Mouse (Mus musculus) heart, embryonic 13.5 days (tissue): ENCODE results near the gene Tmem129. TPM values are rescaled to one million over a fixed set of nuclear protein-coding genes. Genes with fewer than 3 reads are reported as not detected.

Experiments
- ATAC-seq: fragments of 200-750 bp; cut with Nextera tagmentation; 2 replicates; pipeline ENCODE4 v1.8.0; 2017; ENCODE audit warnings: moderate TSS enrichment; ENCODE audit not compliant: insufficient number of reproducible peaks, low FRiP score, low TSS enrichment; ENCODE audit errors: extremely low read depth
- H3K27ac ChIP-seq: fragments of 300-500 bp; sonication (generic); replicated peaks from 2 replicates; pipeline ENCODE4 v1.5.1; 2015; ENCODE audit warnings: moderate library complexity, mild to moderate bottlenecking, inconsistent platforms
- H3K27me3 ChIP-seq: fragments of 300-500 bp; sonication (generic); replicated peaks from 2 replicates; pipeline ENCODE4 v1.6.1; 2015; ENCODE audit warnings: mild to moderate bottlenecking, inconsistent platforms
- H3K36me3 ChIP-seq: fragments of 300-500 bp; sonication (generic); 2 replicates; pipeline ENCODE4 v1.6.1; 2015; ENCODE audit warnings: mild to moderate bottlenecking, inconsistent platforms
- H3K4me1 ChIP-seq: fragments of 300-500 bp; sonication (generic); 2 replicates; pipeline ENCODE4 v1.6.1; 2015; ENCODE audit warnings: inconsistent platforms
- H3K4me2 ChIP-seq: fragments of 300-500 bp; sonication (generic); 2 replicates; pipeline ENCODE4 v1.6.1; 2015; ENCODE audit warnings: inconsistent platforms, mild to moderate bottlenecking, moderate library complexity
- H3K4me3 ChIP-seq: fragments of 300-500 bp; sonication (generic); 2 replicates; pipeline ENCODE4 v1.5.1; 2015; ENCODE audit warnings: moderate library complexity, mild to moderate bottlenecking, inconsistent platforms
- H3K9ac ChIP-seq: fragments of 300-500 bp; sonication (generic); 2 replicates; pipeline ENCODE4 v1.6.1; 2015; ENCODE audit warnings: inconsistent platforms, mild to moderate bottlenecking, moderate library complexity
- H3K9me3 ChIP-seq: fragments of 300-500 bp; sonication (generic); 2 replicates; pipeline ENCODE4 v1.6.1; 2016; ENCODE audit warnings: inconsistent platforms
- WGBS: fragments of 180-500 bp; shearing (Covaris S2); methylation state at CpG from one replicate; pipeline ENCODE4 v1.1.7; 2015; ENCODE audit warnings: mixed read lengths; 5-methylcytosine and 5-hydroxymethylcytosine counted together
- polyA plus RNA-seq: library from polyadenylated mRNA; unstranded; fragments of >200 nt; fragmentation: Nextera tagmentation; extraction: Ambion mirVana; gene quantifications from 2 replicates; pipeline ENCODE4 v1.2.1, GENCODE M21; 2015

Tmem129 gene
- polyA plus RNA-seq, 1 experiment from 2014 or later, result 32.0 TPM

- Histone ChIP-seq H3K9ac (peak overlapping the region; percentile 53), H3K4me2 (no peak overlapping the region), H3K4me3 (no peak overlapping the region), H3K4me1 (peaks cover 51% of the 10 kb centered on the region), H3K36me3 (no peaks in the 10 kb centered on the region), H3K27ac (no peak overlapping the region), H3K27me3 (peaks cover 66% of the 10 kb centered on the region), H3K9me3 (no peaks in the 10 kb centered on the region)
- ATAC-seq, result no peak
- 67% methylated on average over 1 of the region's 1 CpGs for WGBS
Measured at GRCm38 (mm10) chr5:33697534-33697933, 39.3 kb upstream of the Tmem129 start.

- Histone ChIP-seq H3K27me3 (peaks cover 66% of the 10 kb centered on the region), H3K4me3 (no peak overlapping the region), H3K9ac (no peak overlapping the region), H3K27ac (no peak overlapping the region), H3K9me3 (no peaks in the 10 kb centered on the region), H3K4me2 (no peak overlapping the region), H3K36me3 (no peaks in the 10 kb centered on the region), H3K4me1 (peaks cover 55% of the 10 kb centered on the region)
- ATAC-seq, result no peak
- 60% methylated on average over 5 of the region's 5 CpGs for WGBS
Measured at GRCm38 (mm10) chr5:33696430-33696829, 38.2 kb upstream of the Tmem129 start.

- ATAC-seq, result no peak
- peak overlapping the region; percentile 16; the same call in 1 of the 2 replicates for H3K27ac ChIP-seq
- no peaks in the 10 kb centered on the region for H3K36me3 ChIP-seq
- peak overlapping the region; percentile 54 for H3K4me3 ChIP-seq
- H3K4me2 ChIP-seq, result peak overlapping the region; percentile 79
- 5% methylated on average over 24 of the region's 24 CpGs for WGBS
- H3K4me1 ChIP-seq, result peaks cover 54% of the 10 kb centered on the region
- peaks cover 59% of the 10 kb centered on the region for H3K27me3 ChIP-seq
- peak overlapping the region; percentile 79 for H3K9ac ChIP-seq
- no peaks in the 10 kb centered on the region for H3K9me3 ChIP-seq
Measured at GRCm38 (mm10) chr5:33695718-33696121, 37.5 kb upstream of the Tmem129 start.

GRCm38 (mm10) chr5:33694848-33695717 is 36.9 kb upstream of the Tmem129 start:
- no peaks in the 10 kb centered on the region for H3K9me3 ChIP-seq
- peak overlapping the region; percentile 54 for H3K4me3 ChIP-seq
- H3K36me3 ChIP-seq, result no peaks in the 10 kb centered on the region
- H3K27ac ChIP-seq, result peak overlapping the region; percentile 16; the same call in 1 of the 2 replicates
- H3K9ac ChIP-seq, result peak overlapping the region; percentile 79
- ATAC-seq, result no peak
- 4% methylated on average over 59 of the region's 71 CpGs for WGBS
- H3K27me3 ChIP-seq, result peaks cover 55% of the 10 kb centered on the region
- peaks cover 50% of the 10 kb centered on the region for H3K4me1 ChIP-seq
- peak overlapping the region; percentile 79 for H3K4me2 ChIP-seq

GRCm38 (mm10) chr5:33694461-33694847 is 36.2 kb upstream of the Tmem129 start:
- no peaks in the 10 kb centered on the region for H3K9me3 ChIP-seq
- 0 out of 2 replicates have a peak overlapping the region, but pooled peaks have one; percentile 54 for H3K4me3 ChIP-seq
- H3K27ac ChIP-seq, result no peak overlapping the region
- WGBS, result 70% methylated on average over 9 of the region's 9 CpGs
- no peak for ATAC-seq
- peak overlapping the region; percentile 79; the same call in 1 of the 2 replicates for H3K9ac ChIP-seq
- peak overlapping the region; percentile 79; the same call in 1 of the 2 replicates for H3K4me2 ChIP-seq
- no peaks in the 10 kb centered on the region for H3K36me3 ChIP-seq
- H3K4me1 ChIP-seq, result peaks cover 50% of the 10 kb centered on the region
- peaks cover 55% of the 10 kb centered on the region for H3K27me3 ChIP-seq

- H3K27ac ChIP-seq, result peak overlapping the region; percentile 63
- H3K4me1 ChIP-seq, result peaks cover 56% of the 10 kb centered on the region
Measured at GRCm38 (mm10) chr5:33692393-33692792, 34.2 kb upstream of the Tmem129 start.

GRCm38 (mm10) chr5:33689852-33690645 is 31.8 kb upstream of the Tmem129 start:
- no peaks in the 10 kb centered on the region for H3K36me3 ChIP-seq
- ATAC-seq, result no peak
- peak overlapping the region; percentile 58 for H3K27ac ChIP-seq
- 76% methylated on average over 11 of the region's 11 CpGs for WGBS
- H3K4me3 ChIP-seq, result no peak overlapping the region
- H3K4me2 ChIP-seq, result no peak overlapping the region
- H3K4me1 ChIP-seq, result peaks cover 50% of the 10 kb centered on the region
- no peaks in the 10 kb centered on the region for H3K9me3 ChIP-seq
- H3K9ac ChIP-seq, result peak overlapping the region; percentile 8; the same call in 1 of the 2 replicates
- H3K27me3 ChIP-seq, result peaks cover 20% of the 10 kb centered on the region

More at GRCm38 (mm10) chr5:33692393-33692792, 34.2 kb upstream of the Tmem129 start:
- ATAC-seq, result no peak
- H3K36me3 ChIP-seq, result no peaks in the 10 kb centered on the region
- peak overlapping the region; percentile 61 for H3K4me2 ChIP-seq
- WGBS, result 7% methylated on average over 24 of the region's 24 CpGs
- H3K27me3 ChIP-seq, result peaks cover 39% of the 10 kb centered on the region
- peak overlapping the region; percentile 21 for H3K4me3 ChIP-seq
- peak overlapping the region; percentile 71 for H3K9ac ChIP-seq
- H3K9me3 ChIP-seq, result no peaks in the 10 kb centered on the region

GRCm38 (mm10) chr5:33689221-33689844 is 31.1 kb upstream of the Tmem129 start:
- 67% methylated on average over 20 of the region's 20 CpGs for WGBS
- no peak for ATAC-seq

GRCm38 (mm10) chr5:33688278-33689220 is 30.3 kb upstream of the Tmem129 start:
- no peak overlapping the region for H3K4me3 ChIP-seq
- 0 out of 2 replicates have a peak, but pooled peaks cover 7% of the 10 kb centered on the region for H3K27me3 ChIP-seq
- 0 out of 2 replicates have a peak overlapping the region, but pooled peaks have one; percentile 48 for H3K9ac ChIP-seq
- no peaks in the 10 kb centered on the region for H3K9me3 ChIP-seq
- no peaks in the 10 kb centered on the region for H3K36me3 ChIP-seq
- H3K4me1 ChIP-seq, result peaks cover 46% of the 10 kb centered on the region
- no peak for ATAC-seq
- H3K27ac ChIP-seq, result peak overlapping the region; percentile 58; the same call in 1 of the 2 replicates
- no peak overlapping the region for H3K4me2 ChIP-seq
- 56% methylated on average over 14 of the region's 14 CpGs for WGBS

More at GRCm38 (mm10) chr5:33689221-33689844, 31.1 kb upstream of the Tmem129 start:
- no peak overlapping the region for H3K4me3 ChIP-seq
- peak overlapping the region; percentile 58 for H3K27ac ChIP-seq
- peaks cover 15% of the 10 kb centered on the region for H3K27me3 ChIP-seq
- H3K36me3 ChIP-seq, result no peaks in the 10 kb centered on the region
- 0 out of 2 replicates have a peak overlapping the region, but pooled peaks have one; percentile 48 for H3K9ac ChIP-seq
- no peak overlapping the region for H3K4me2 ChIP-seq
- no peaks in the 10 kb centered on the region for H3K9me3 ChIP-seq
- H3K4me1 ChIP-seq, result peaks cover 46% of the 10 kb centered on the region

GRCm38 (mm10) chr5:33687142-33687541 is 28.9 kb upstream of the Tmem129 start:
- H3K27me3 ChIP-seq, result 0 out of 2 replicates have a peak, but pooled peaks cover 3% of the 10 kb centered on the region
- no peak overlapping the region for H3K4me3 ChIP-seq
- H3K9ac ChIP-seq, result no peak overlapping the region
- H3K27ac ChIP-seq, result no peak overlapping the region
- ATAC-seq, result no peak
- H3K36me3 ChIP-seq, result no peaks in the 10 kb centered on the region
- 86% methylated on average over 4 of the region's 4 CpGs for WGBS
- H3K4me2 ChIP-seq, result no peak overlapping the region
- H3K4me1 ChIP-seq, result peaks cover 33% of the 10 kb centered on the region
- H3K9me3 ChIP-seq, result no peaks in the 10 kb centered on the region
